Mouse (Mus musculus) urinary bladder, postnatal 10 days (tissue): ENCODE data around the gene S1pr4.

ENCODE experiments used
- DNase-seq: peaks from one replicate; pipeline ENCODE4 v3.0.0; 2022; ENCODE audit warnings: low spot score

The S1pr4 gene

GRCm38 (mm10) chr10:81493601-81494220 is 6.2 kb downstream of the S1pr4 start:
- no peak for DNase-seq

- DNase-seq: no peak
These were observed 7.2 kb downstream of the S1pr4 start for GRCm38 (mm10) chr10:81492606-81493240.

GRCm38 (mm10) chr10:81491018-81491417 is 8.9 kb downstream of the S1pr4 start:
- no peak for DNase-seq

- no peak for DNase-seq
These were observed 10.0 kb downstream of the S1pr4 start for GRCm38 (mm10) chr10:81489941-81490340.

- no peak for DNase-seq
These were observed 11.9 kb downstream of the S1pr4 start for GRCm38 (mm10) chr10:81488081-81488480.

GRCm38 (mm10) chr10:81486496-81486895 is 13.4 kb downstream of the S1pr4 start:
- no peak for DNase-seq

- DNase-seq: no peak
These were observed 14.4 kb downstream of the S1pr4 start for GRCm38 (mm10) chr10:81485479-81486018.

- no peak for DNase-seq
These were observed 14.9 kb downstream of the S1pr4 start for GRCm38 (mm10) chr10:81485060-81485449.

GRCm38 (mm10) chr10:81484441-81485059 is 15.4 kb downstream of the S1pr4 start:
- DNase-seq: no peak

- no peak for DNase-seq
These were observed 15.9 kb downstream of the S1pr4 start for GRCm38 (mm10) chr10:81483983-81484382.

GRCm38 (mm10) chr10:81482533-81482889 is 17.4 kb downstream of the S1pr4 start, which contains the start of gene Celf5:
Gene Celf5 (minus strand): TSS chr10:81482709.
- no peak for DNase-seq

GRCm38 (mm10) chr10:81481605-81482532 is 18.1 kb downstream of the S1pr4 start:
- no peak for DNase-seq

GRCm38 (mm10) chr10:81474461-81474860 is 25.5 kb downstream of the S1pr4 start:
- no peak for DNase-seq

GRCm38 (mm10) chr10:81473003-81473451 is 26.9 kb downstream of the S1pr4 start:
- no peak for DNase-seq

- no peak for DNase-seq
These were observed 27.4 kb downstream of the S1pr4 start for GRCm38 (mm10) chr10:81472403-81473002.

- no peak for DNase-seq
These were observed 29.5 kb downstream of the S1pr4 start for GRCm38 (mm10) chr10:81470454-81470853.

GRCm38 (mm10) chr10:81469253-81469652 is 30.7 kb downstream of the S1pr4 start:
- DNase-seq: no peak

- no peak for DNase-seq
These were observed 32.2 kb downstream of the S1pr4 start for GRCm38 (mm10) chr10:81467670-81468235.

GRCm38 (mm10) chr10:81466881-81467280 is 33.1 kb downstream of the S1pr4 start:
- DNase-seq: peak; percentile 6

- no peak for DNase-seq
These were observed 33.9 kb downstream of the S1pr4 start for GRCm38 (mm10) chr10:81466066-81466465.

GRCm38 (mm10) chr10:81465265-81465645 is 34.7 kb downstream of the S1pr4 start:
- DNase-seq: no peak
